Mouse (Mus musculus) bone marrow macrophage, adult 2 months (primary cell): ENCODE data around the gene Gm9.
"Not testable (repeated sequence)": the region's sequence is repeated elsewhere in the genome, so short reads cannot be mapped to it uniquely, and the experiment has no call there.

Experiments
- CTCF ChIP-seq: IDR thresholded peaks from 2 replicates; pipeline ENCODE4 v1.5.1; 2012; ENCODE audit warnings: low read depth, mild to moderate bottlenecking, low read length, moderate library complexity
- POLR2A ChIP-seq: IDR thresholded peaks from 2 replicates; pipeline ENCODE4 v1.6.1; 2012; ENCODE audit warnings: mild to moderate bottlenecking, low read depth, low read length, borderline replicate concordance

DNA sequence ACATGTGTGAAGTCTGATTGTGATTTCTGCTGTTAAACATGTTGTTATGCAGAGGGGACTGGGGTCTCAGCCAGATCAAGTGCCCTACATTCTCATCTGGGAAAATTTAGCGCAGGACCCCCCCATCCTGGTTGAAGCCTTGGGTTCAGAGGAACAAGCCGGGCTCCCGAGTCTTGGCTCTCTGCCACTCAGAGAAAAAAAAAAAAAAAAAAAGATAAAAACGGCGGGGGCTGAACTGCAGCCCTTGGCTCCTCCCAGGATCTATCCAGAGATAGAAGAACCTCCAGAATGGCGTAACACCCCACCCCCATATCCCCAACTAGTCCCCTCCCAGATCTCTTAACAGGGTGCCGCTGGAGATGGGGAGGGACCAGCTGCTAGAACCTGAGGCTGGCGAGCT, 26.4 kb downstream of the Gm9 start:
- TF ChIP-seq POLR2A, CTCF: not testable (repeated sequence)
